Mouse (Mus musculus): ENCODE results near the gene Tor4a.

Tor4a gene

DNA sequence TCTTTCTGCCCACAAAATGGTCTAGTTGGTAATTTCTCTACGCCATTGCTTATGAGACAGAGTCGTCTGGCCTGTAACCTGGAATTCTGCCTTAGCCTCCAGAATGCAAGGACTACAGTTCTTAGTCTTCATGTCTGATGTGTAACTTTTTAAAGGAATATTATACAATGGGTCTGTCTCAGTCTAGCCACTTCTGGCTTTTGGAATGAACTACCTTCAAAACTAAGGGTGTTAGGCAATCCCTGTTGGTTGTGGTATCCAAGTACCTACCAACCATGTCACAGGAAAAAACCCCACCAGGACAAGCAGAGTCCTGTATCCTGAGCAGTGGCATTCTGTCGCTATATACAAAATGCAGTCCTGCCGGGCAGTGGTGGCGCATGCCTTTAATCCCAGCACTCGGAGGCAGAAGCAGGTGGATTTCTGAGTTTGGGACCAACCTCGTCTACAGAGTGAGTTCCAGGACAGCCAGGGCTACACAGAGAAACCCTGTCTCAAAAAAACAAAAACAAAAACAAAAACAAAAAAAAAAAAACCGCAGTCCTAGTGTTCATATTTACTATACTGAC, 29.2 kb upstream of the Tor4a start:
- in situ Hi-C loops (cut with MboI; ENCODE audit: low sequenced_read_pairs): no loop called here

GRCm38 (mm10) chr2:25224766-25225752, 28.4 kb upstream of the Tor4a start:
- in situ Hi-C loops (cut with MboI; ENCODE audit: low sequenced_read_pairs): no loop called here

DNA sequence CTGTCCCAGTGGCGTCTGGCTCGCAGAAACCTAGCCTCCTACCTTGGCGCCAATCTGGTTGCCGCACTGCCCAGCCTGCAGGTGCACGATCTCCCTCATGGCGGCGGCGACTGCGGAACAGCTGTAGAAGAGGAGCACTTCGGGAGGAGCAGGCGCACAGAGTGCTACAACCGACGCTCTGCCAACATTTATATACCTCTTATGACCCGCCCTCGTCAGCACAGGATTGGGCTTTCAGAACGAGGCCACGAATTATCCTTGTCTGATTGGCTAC, 27.7 kb upstream of the Tor4a start, which contains the start of gene Tubb4b:
TSS of gene Tubb4b (minus strand) at position 211 of the 274 bp plus-strand sequence.
- in situ Hi-C loops (cut with MboI; ENCODE audit: low sequenced_read_pairs): no loop called here

DNA sequence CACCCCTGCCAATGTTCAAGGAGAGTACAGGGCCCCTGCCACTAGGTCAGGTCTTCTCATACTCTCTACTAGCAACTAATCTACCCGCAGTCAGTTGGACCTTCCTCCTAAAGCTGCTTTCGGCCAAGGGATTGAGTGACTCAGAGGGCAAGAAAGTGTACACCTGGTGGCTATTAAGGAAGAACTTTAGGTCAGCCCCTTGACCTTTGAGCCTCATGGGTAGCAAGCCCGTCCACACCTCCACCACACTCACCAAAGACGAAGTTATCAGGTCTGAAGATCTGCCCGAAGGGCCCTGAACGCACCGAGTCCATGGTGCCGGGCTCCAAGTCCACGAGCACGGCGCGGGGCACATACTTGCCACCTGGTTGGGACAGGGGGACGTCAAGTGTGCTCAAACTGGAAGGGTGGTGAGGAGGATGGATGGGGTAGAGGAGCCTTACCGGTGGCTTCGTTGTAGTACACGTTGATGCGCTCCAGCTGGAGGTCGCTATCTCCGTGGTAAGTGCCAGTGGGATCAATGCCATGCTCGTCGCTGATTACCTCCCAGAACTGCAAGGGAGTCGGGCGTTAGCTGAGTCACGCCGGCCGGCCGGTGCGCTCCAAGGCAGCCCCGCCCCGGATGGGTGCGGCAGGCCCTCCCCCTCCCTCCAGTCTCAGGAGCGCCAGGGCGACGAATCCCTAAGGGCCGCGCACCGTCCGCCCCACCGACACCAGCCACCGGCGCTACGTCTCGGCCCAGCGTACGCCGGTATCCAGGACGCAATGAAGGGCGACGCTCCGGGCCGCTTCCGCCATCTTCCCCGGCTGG, 27.2 kb upstream of the Tor4a start:
- in situ Hi-C loops (cut with MboI; ENCODE audit: low sequenced_read_pairs): no loop called here

DNA sequence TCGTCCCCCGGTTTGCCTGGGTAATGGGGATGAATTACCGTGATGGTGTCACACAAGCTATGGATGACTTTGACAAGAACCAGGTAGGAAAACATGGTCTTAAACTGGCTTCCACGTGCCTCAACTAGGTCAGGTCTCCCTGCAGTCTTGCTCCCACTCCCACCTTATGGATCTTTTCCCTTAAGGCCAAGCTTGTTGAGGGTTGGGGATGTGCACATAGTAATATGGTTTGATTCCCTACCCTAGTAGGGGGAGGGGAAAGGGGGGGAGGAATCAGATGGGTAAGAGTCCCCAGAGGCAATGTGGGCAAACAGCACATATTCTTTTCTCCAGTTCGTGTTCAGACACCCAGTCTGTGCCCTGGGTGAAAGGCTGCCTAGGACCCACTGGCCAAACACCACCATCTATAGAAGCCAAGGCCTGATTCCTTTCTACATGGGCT, 24.7 kb upstream of the Tor4a start:
- in situ Hi-C loops (cut with MboI; ENCODE audit: low sequenced_read_pairs): no loop called here

- in situ Hi-C loops (cut with MboI; ENCODE audit: low sequenced_read_pairs): no loop called here
These were observed 21.8 kb upstream of the Tor4a start, which contains the start of gene Fam166a for GRCm38 (mm10) chr2:25218445-25218844. Fam166a (plus strand) TSS chr2:25218745.

DNA sequence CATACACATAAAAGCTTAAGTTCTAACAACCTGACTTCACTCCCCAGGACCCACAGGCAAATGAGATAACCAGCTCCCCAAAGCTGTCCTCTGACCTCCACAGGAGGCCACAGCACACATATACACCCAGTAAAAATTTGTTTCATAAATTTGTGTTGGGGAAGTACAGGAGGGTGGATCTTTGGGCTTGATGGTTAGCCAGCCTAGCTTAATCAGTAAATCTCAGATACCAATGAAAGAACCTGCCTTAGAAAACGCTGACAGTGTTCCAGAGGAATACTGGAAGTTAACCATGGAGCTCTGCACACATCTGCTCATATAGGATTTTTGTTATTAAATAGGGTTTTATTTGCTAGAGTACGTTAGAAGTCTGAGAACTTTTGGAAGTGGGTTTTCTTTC, 21.0 kb upstream of the Tor4a start:
- in situ Hi-C loops (cut with MboI; ENCODE audit: low sequenced_read_pairs): no loop called here

DNA sequence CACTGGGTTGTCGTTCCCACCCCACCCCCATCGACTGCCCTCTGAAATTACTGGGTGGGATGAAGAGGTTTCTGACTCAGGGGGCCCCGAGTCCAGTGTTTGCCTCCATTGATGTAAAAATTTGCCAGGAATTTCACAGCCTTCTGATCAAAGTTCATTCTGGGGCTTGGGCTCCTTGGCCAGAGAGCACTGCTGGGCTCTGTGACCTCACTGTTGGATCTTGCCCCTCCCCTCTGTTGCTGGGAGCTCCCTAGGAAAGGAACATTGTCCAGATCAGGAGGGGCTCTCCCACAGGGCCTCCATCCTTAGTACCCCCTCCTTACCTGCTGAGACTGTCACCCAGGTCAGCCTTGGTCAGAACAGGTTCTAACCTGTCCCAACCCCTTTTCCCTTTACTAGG, 17.8 kb upstream of the Tor4a start, which contains the start of gene Stpg3:
TSS of gene Stpg3 (minus strand) at position 194 of the 400 bp plus-strand sequence.
- in situ Hi-C loops (cut with MboI; ENCODE audit: low sequenced_read_pairs): no loop called here

GRCm38 (mm10) chr2:25213266-25213865, 16.7 kb upstream of the Tor4a start:
- in situ Hi-C loops (cut with MboI; ENCODE audit: low sequenced_read_pairs): no loop called here

DNA sequence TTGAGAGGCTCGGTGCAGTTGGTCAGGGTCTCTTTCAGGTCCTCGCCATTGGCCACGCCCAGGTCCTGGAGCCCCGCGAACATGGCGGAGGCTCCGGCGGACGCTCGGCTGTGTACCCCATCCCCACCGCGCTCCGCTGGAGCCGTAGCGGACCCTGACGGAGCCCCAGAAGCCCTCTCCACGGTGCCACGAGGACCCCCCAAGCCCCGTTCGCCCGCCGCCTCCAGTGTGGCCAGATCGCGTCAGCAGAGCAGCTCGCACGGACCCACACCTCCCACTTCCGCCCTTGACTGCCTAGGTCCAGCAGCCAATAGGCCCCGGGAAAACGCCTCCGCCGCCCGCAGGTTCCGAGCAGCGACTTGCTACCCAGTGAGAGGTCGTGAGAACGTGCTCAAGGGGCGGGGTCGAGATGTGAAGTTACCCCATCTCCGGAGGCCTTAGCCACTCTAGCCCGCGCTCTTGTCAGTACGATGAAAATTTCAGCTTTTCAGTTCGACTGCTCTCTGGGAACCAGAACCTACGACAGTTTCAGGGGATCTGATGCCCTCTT, 14.5 kb upstream of the Tor4a start, which contains the start of gene Nelfb:
TSS of gene Nelfb (minus strand) at position 369 of the 550 bp plus-strand sequence.
- in situ Hi-C loops (cut with MboI; ENCODE audit: low sequenced_read_pairs): no loop called here

- in situ Hi-C loops (cut with MboI; ENCODE audit: low sequenced_read_pairs): no loop called here
These were observed 14.0 kb upstream of the Tor4a start for GRCm38 (mm10) chr2:25210686-25211085.

DNA sequence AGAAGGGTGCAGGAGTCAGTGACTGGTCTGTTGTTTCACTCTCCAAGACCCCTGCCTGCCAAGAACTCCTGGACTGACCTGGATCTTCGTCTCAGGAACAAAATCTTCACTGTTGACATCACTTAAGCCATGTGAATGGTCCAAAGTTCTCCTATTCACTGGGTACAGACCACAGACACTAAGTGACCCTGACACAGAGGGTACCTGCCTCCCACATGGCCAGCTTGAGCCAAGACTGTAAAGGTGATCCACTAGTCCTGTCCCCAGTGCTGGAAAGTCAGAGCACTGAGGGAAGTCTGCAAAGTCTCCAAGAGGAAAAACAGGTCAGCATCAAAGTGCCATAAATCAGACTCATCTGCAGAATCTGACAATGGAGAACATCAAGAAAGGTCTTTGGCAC, 10.9 kb upstream of the Tor4a start:
- in situ Hi-C loops (cut with MboI; ENCODE audit: low sequenced_read_pairs): no loop called here

DNA sequence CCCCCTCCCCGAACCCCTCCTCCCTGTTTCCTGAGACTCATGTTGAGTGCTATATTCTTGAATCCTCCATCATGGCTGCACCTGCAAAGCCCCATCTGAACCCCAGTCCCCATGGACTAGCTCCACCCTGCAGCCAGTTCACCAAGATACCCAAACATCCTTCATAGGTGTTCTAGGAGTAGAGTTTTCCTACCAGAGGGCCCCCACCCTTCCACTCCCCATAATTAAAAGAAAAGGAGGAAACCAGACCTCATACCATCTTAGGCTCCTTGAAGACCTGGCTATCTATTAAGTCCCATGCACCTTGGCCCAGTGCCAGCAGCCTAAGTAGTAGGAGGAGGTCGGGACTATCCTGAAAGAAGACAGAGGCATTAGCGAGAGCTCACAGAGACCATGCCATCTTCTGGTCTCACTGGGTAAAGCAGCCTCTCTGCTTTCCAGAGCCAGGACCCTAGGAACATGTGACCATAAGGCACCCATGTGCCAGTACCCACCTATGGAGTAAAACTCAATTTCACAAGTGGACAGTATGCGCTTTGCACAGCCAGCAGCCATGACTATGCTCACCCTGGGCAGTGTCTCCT, 7.0 kb upstream of the Tor4a start:
- in situ Hi-C loops (cut with MboI; ENCODE audit: low sequenced_read_pairs): no loop called here

DNA sequence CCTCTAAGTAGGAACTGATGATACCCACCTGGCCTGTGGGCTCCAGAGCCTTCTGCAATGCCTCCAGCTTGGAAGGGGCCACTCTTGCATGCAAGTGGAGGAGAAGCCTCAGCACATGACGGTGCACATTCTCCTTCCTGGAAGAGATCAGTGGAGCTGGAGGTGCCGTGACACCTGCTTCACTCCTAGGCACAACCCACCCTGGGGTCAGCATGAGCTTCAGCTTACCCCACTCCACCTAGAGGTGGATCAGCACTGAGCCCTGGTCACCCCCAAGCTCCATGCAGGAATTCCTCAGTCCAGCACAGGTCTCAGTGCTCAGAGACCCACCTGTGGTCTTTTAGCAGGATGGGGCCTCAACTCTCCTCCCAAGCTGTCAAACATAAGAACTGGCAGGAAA, 3.9 kb upstream of the Tor4a start:
- in situ Hi-C loops (cut with MboI; ENCODE audit: low sequenced_read_pairs): no loop called here

DNA sequence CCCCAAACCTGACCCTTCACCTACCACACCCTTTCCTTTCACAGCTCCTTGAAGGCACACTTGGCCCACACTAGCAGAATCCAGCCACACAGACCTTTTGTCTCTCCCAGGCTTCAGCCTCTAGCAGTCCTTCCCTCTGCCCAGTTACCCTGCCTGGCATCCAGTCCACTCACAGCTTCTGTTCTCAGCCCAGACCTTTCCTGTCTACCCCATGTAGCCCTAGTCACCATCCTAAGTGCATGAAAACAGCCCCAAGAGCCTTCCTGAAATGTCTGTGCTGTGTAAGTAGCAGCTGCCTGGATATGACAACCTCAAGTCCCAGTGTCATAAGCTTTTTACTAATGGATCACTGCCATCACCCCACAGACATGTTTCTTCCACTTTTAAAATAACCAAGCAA, 1.3 kb upstream of the Tor4a start:
- in situ Hi-C loops (cut with MboI; ENCODE audit: low sequenced_read_pairs): no loop called here

DNA sequence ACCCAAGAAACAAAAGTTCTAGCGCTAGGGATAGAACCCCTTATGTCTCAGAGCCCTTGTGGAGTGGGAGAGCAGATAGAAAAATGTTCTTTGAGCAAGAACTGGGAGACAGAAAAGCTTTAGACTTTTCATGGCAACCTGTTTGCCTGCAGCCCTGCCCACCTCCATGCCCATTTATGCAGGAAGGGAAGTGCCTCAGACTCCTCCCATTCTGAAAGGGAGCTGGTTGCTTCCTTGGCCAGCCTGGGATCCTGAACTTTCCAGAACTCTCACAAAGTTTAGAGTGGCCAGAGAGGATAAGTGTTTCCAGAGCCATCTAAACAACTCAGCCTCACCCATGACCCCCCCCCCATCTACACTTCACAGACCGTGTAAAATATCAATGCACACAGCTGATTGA, 505 bp upstream of the Tor4a start:
- in situ Hi-C loops (cut with MboI; ENCODE audit: low sequenced_read_pairs): no loop called here

- in situ Hi-C loops (cut with MboI; ENCODE audit: low sequenced_read_pairs): no loop called here
These were observed 1.2 kb downstream of the Tor4a start for GRCm38 (mm10) chr2:25195211-25196156.

DNA sequence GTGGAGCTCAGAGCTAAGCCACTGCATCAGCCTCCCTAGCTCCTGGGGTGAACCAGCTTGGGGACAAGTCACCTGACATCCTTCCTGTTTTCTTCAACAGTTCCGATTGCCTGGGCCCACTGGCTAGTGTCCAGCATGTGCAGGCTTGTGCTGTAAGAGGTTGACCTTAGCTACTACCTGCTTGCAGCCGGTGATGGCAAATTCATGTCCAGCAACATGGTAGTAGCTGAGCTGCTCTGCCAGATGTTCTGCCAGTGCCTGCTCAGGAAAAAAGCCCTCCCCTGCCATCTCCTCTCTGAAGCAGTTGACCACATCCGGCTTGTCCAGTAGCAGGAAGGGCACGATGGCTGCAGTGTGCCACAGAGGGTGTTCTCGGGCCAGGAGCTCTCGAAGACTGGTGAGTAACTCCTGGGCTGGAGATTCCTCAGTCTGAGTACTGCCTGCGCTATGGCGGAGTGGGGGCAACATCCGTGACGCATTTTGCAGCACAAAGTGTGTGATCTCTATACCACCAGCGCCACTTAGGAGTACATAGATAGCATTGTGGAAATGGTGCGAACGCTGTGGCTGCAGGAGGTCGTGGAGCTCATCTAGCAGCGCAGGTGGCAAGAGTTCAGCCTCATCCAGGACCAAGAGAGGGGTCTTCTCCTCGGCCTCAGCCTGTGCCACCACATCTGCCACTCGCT, 2.1 kb downstream of the Tor4a start:
- in situ Hi-C loops (cut with MboI; ENCODE audit: low sequenced_read_pairs): no loop called here

- in situ Hi-C loops (cut with MboI; ENCODE audit: low sequenced_read_pairs): no loop called here
These were observed 2.7 kb downstream of the Tor4a start for GRCm38 (mm10) chr2:25194006-25194405.

Measured in CH12F3 (cell line).